Mouse (Mus musculus): ENCODE measurements around the gene Bcor. TPM values are rescaled to one million over a fixed set of nuclear protein-coding genes. Genes with fewer than 3 reads are reported as not detected.

Bcor gene
- polyA plus RNA-seq, 1 experiment from 2014 or later = 14.5 TPM

DNA sequence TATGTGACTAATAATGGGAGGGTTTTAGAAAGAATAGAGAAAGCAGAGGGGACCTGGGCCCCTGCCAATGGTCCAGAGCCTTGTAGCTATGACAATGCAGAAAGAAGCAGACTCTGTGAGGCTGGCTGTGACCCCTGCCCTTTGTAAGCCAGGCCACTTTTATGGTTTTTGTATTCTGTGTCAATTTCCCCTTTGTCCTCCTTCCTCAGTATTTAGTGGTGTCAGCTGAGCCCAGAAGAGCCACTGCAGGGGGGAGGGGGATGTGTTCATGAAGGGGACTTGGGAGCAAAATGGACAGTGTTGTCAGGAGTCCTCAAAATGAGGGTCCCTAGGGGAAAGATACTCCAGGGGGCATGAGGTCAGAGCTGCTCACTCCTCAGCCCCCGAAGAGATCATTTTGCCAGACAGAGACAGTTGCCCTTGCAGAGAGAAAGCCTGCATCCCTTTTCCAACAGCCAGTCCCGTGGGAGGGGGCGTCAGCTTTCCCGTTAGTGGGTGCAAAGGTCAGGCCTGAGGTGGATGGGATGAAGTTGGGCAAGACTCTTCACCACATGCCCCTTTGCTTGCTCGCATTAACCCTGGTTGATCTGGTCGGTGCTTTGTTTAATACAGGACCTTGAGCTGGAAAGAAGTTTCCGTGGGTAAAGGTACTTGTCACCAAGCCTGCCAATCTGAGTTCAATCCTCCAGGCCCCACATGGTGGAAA is 171.8 kb downstream of the Bcor start:
- ATAC-seq (replicated peaks; ENCODE audit: low FRiP score) (no peak), DNase-seq (ENCODE audit: low spot score) (no peak)
- H3K27ac ChIP-seq (ENCODE audit: low read depth, low read length) = no peak overlapping the region
- 64% methylated on average over 7 of the region's 7 CpGs for WGBS
- no peak overlapping the region for H3K9ac ChIP-seq (ENCODE audit: low read depth, low read length)
- no peaks in the 10 kb centered on the region; the same call in 1 of the 2 replicates for H3K4me1 ChIP-seq (replicated peaks; ENCODE audit: control insufficient read depth, insufficient read depth, low read length)
- no peak overlapping the region for H3K4me2 ChIP-seq
- H3K36me3 ChIP-seq (ENCODE audit: control insufficient read depth, insufficient read depth, low read length) = no peaks in the 10 kb centered on the region
- no peaks in the 10 kb centered on the region; the same call in 1 of the 2 replicates for H3K27me3 ChIP-seq (replicated peaks; ENCODE audit: control insufficient read depth, insufficient read depth, low read length)
- H3K4me3 ChIP-seq (ENCODE audit: low read depth, low read length) = no peak overlapping the region
- H3K9me3 ChIP-seq (ENCODE audit: control insufficient read depth, low read length) = no peaks in the 10 kb centered on the region

DNA sequence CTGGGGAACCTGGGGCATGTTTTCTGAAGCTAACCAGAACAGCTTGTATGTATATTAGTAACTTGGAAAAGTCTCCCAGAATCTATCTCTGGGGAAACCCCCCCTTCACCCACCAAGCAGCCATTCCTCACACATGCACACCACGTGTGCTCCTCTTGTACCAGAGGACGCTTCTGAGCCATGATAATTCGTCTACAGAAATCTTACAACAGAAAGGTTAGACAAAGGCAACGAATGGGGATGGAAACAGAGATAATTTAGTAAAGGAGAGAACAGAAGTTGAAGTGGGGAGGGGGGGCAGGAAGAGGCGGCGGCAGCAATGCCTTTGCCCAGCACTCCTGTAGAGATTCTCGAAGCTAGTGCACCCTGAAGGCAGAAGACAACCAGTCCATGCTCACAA is 172.6 kb downstream of the Bcor start:
- ATAC-seq (replicated peaks; ENCODE audit: low FRiP score) (no peak), DNase-seq (ENCODE audit: low spot score) (no peak)
- no peak overlapping the region for H3K9ac ChIP-seq (ENCODE audit: low read depth, low read length)
- H3K4me3 ChIP-seq (ENCODE audit: low read depth, low read length) = no peak overlapping the region
- H3K27me3 ChIP-seq (replicated peaks; ENCODE audit: control insufficient read depth, insufficient read depth, low read length) = no peaks in the 10 kb centered on the region; the same call in 1 of the 2 replicates
- no peak overlapping the region for H3K27ac ChIP-seq (ENCODE audit: low read depth, low read length)
- 42% methylated on average over 7 of the region's 7 CpGs for WGBS
- no peaks in the 10 kb centered on the region for H3K36me3 ChIP-seq (ENCODE audit: control insufficient read depth, insufficient read depth, low read length)
- no peak overlapping the region for H3K4me2 ChIP-seq
- H3K4me1 ChIP-seq (replicated peaks; ENCODE audit: control insufficient read depth, insufficient read depth, low read length) = no peaks in the 10 kb centered on the region
- H3K9me3 ChIP-seq (ENCODE audit: control insufficient read depth, low read length) = no peaks in the 10 kb centered on the region

All from liver, embryonic 11.5 days (tissue).